Mouse (Mus musculus): ENCODE data around the gene Tead2.

GRCm38 (mm10) chr7:45208260-45208659 is 7.3 kb upstream of the Tead2 start:
- TF ChIP-seq CTCF (IDR thresholded peaks at IDR 0.05; ENCODE audit: control insufficient read depth, insufficient read depth, insufficient read length) = no peak
- no peak for TF ChIP-seq MYOG (IDR thresholded peaks at IDR 0.05; ENCODE audit: control insufficient read depth, extremely low read depth, insufficient read length)
- no peak for TF ChIP-seq MAX (IDR thresholded peaks at IDR 0.05)
